ENCODE assay signal across 9 mouse cellular contexts in genomic region chr15:80634391-80635193, GRCm38 (mm10). TPM values are rescaled to one million over a fixed set of nuclear protein-coding genes. Genes with fewer than 3 reads are reported as not detected.
DNase-seq lines count a peak whose midpoint lies in the region; ATAC-seq and TF ChIP-seq lines count a peak whose summit lies in the region.
"Had no signal": no experiment of that assay in that cellular context is flagged by ENCODE, and none has a peak within 500 bp of the region (broad histone marks: within the 10 kb centered on the region; RNA-seq: fewer than 3 reads in every experiment).

No protein-coding gene starts in this region.

- H3ac ChIP-seq in myocyte (ENCODE audit: control insufficient read depth, insufficient read length) = no peak overlapping the region

- H3K27ac ChIP-seq in ES-E14 (ENCODE audit: insufficient read depth, low read depth, low read length, poor library complexity, severe bottlenecking) = no peak overlapping the region
- H3K27ac ChIP-seq: heart, embryonic 13.5 days had no signal

- ATAC-seq in cerebellum, adult (ENCODE audit: insufficient number of reproducible peaks, low FRiP score, low TSS enrichment) = no peak

- H3K9ac ChIP-seq in ES-E14 (ENCODE audit: insufficient read depth, low read depth, low read length, poor library complexity, severe bottlenecking) = peak overlapping the region; percentile 45; the same call in 1 of the 2 replicates
- H3K9ac ChIP-seq: heart, embryonic 13.5 days had no signal

- H3K36me3 ChIP-seq in ES-E14 (ENCODE audit: control insufficient read depth, insufficient read depth, low read length, poor library complexity, severe bottlenecking) (no peaks in the 10 kb centered on the region), myocyte (ENCODE audit: control insufficient read depth, insufficient read depth) (no peaks in the 10 kb centered on the region)
- H3K36me3 ChIP-seq: heart, embryonic 13.5 days had no signal

- DNase-seq in layer of hippocampus, postnatal 14 days (ENCODE audit: low spot score in 2 of 2) = peak; percentile 39 to 70
- DNase-seq in layer of hippocampus, adult 8-10 months (ENCODE audit: low spot score in 2 of 2) = no peak
- peak; percentile 80 for DNase-seq in ES-E14 (ENCODE audit: low read depth, low spot score)
- peak; percentile 74 for DNase-seq in c-Kit-positive CD71-positive TER-119-positive erythroid progenitor cells, embryonic 14.5 days (ENCODE audit: low spot score)
- peak; percentile 32 to 53 for DNase-seq in kidney, postnatal 4 days
- no peak for DNase-seq in thymus, postnatal 25 days

- no peak for TF ChIP-seq POLR2A in myocyte (IDR thresholded peaks at IDR 0.05; ENCODE audit: insufficient read length, low read depth)

- in situ Hi-C loops in ES-E14 (cut with MboI; ENCODE audit: low sequenced_read_pairs in 2 of 2, unreplicated experiment in 2 of 2) = no loop called here

- no peaks in the 10 kb centered on the region for H3K9me3 ChIP-seq in ES-E14 (ENCODE audit: control insufficient read depth, insufficient read depth, low read depth, low read length)
- H3K9me3 ChIP-seq: heart, embryonic 13.5 days had no signal

- H3K4me2 ChIP-seq in myocyte (ENCODE audit: low read depth) = no peak overlapping the region
- H3K4me2 ChIP-seq: heart, embryonic 13.5 days had no signal

- no peaks in the 10 kb centered on the region for H3K27me3 ChIP-seq in myocyte (ENCODE audit: control insufficient read depth, insufficient read depth, insufficient read length)

- no peaks in the 10 kb centered on the region for H3K79me2 ChIP-seq in myocyte (ENCODE audit: control insufficient read depth, insufficient read depth)

- H3K4me3 ChIP-seq in ES-E14 (ENCODE audit: insufficient read depth in 1 of 2, low read depth in 1 of 2, low read length in 2 of 2, poor library complexity in 1 of 2, severe bottlenecking in 1 of 2) (peak overlapping the region; percentile 19 to 60; a peak in 2 of 4 replicates), myocyte (no peak overlapping the region)
- H3K4me3 ChIP-seq: heart, embryonic 13.5 days had no signal

- peaks cover 0 to 6% of the 10 kb centered on the region in 2 experiments; a peak in 1 of 4 replicates for H3K4me1 ChIP-seq in ES-E14 (ENCODE audit: control insufficient read depth in 2 of 2, insufficient read depth in 2 of 2, low read length in 2 of 2, poor library complexity in 1 of 2)

TF ChIP-seq in ES-E14, 5 proteins besides CTCF, POLR2A, EP300 and RAD21:
- TF ChIP-seq ZNF384 (IDR thresholded peaks at IDR 0.05; ENCODE audit: low read depth, low read length) (no peak), ZC3H11A (IDR thresholded peaks at IDR 0.05; ENCODE audit: borderline replicate concordance, low read depth, low read length) (peak; percentile 30; the same call in 1 of the 2 replicates), CHD2 (IDR thresholded peaks at IDR 0.05; ENCODE audit: low read depth, low read length) (no peak), HCFC1 (IDR thresholded peaks at IDR 0.05; ENCODE audit: borderline replicate concordance, insufficient read depth, low read length) (no peak)

TF ChIP-seq in myocyte, 11 proteins besides CTCF, POLR2A, EP300 and RAD21:
- peak; percentile 89 for TF ChIP-seq SRF (IDR thresholded peaks at IDR 0.05; ENCODE audit: control insufficient read depth, insufficient read length, low read depth)
- no peak for TF ChIP-seq MYOD1 (IDR thresholded peaks at IDR 0.05; ENCODE audit: control insufficient read depth in 1 of 3, insufficient read length in 2 of 3, low read depth in 2 of 3)
- no peak for TF ChIP-seq E2F4 (IDR thresholded peaks at IDR 0.05; ENCODE audit: insufficient read depth)

RNA-seq across cellular contexts. Expression of gene Fam83f, which starts 37.1 kb away (rescaled TPM):
- under 1 TPM; 0.17 to 0.25 TPM for total RNA-seq in layer of hippocampus, postnatal 14 days (2021)
- total RNA-seq in layer of hippocampus, adult 8-10 months (2022) = under 1 TPM; 0.16 to 0.32 (median 0.23) TPM
- 0.58 and 1.0 TPM in 2 replicates for total RNA-seq in ES-E14 (2012; rRNA removed)
- not detected for polyA plus RNA-seq in myocyte (2012; fragmentation: generic; extraction: Trizol)

Comparison
In these comparisons a context has a peak if more than half of its experiments do, and no peak if none do; other contexts are left out.
1. DNase-seq: peak in layer of hippocampus, postnatal 14 days (2 of 2), ES-E14 (single experiment), c-Kit-positive CD71-positive TER-119-positive erythroid progenitor cells, embryonic 14.5 days (single experiment) and kidney, postnatal 4 days (2 of 2); none in layer of hippocampus, adult 8-10 months (0 of 2) and thymus, postnatal 25 days (single experiment).